Mouse (Mus musculus): ENCODE measurements around the gene Ppp1r14a. TPM values are rescaled to one million over a fixed set of nuclear protein-coding genes. Genes with fewer than 3 reads are reported as not detected.

The Ppp1r14a gene
- polyA plus RNA-seq, 1 experiment from 2014 or later: 3.9 TPM

GRCm38 (mm10) chr7:29271687-29272465 lies 17.2 kb upstream of the Ppp1r14a start:
- no peaks in the 10 kb centered on the region for H3K36me3 ChIP-seq (ENCODE audit: control insufficient read depth, insufficient read depth, low read length)
- H3K4me1 ChIP-seq (ENCODE audit: control insufficient read depth, insufficient read depth, low read length): no peaks in the 10 kb centered on the region
- 87% methylated on average over 8 of the region's 8 CpGs for WGBS
- ATAC-seq (ENCODE audit: low FRiP score, low TSS enrichment) (no peak), DNase-seq (no peak)
- no peaks in the 10 kb centered on the region for H3K27me3 ChIP-seq (ENCODE audit: control insufficient read depth, insufficient read depth, low read length)
- no peaks in the 10 kb centered on the region for H3K9me3 ChIP-seq (ENCODE audit: control insufficient read depth, low read length)
- no peak overlapping the region for H3K4me2 ChIP-seq (ENCODE audit: low read length)
- H3K9ac ChIP-seq (replicated peaks; ENCODE audit: low read length): no peak overlapping the region
- no peak overlapping the region for H3K4me3 ChIP-seq (replicated peaks; ENCODE audit: low read depth, low read length)
- no peak overlapping the region for H3K27ac ChIP-seq (replicated peaks; ENCODE audit: low read depth, low read length)

DNA sequence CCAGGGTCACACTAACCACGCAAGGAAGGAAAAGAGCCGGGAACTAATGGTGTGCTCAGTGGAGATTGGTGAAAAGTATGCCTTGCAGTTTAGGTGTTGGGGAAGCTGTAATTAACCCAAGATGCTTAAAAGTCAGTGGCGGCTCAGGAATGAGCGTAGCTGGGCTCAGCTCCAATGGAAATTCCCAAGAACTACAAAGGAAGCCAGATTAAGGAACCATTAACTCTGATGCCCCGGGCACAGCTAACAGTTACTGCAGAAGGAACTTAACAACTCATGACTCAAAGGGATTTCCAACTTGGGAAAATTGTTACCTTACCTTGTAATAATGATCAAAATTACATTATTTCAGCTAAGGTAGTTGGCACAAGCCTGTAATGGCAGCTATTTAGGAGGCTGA lies 12.4 kb upstream of the Ppp1r14a start:
- Histone ChIP-seq H3K4me2 (ENCODE audit: low read length) (no peak overlapping the region), H3K4me1 (ENCODE audit: control insufficient read depth, insufficient read depth, low read length) (peaks cover 3% of the 10 kb centered on the region), H3K9ac (replicated peaks; ENCODE audit: low read length) (no peak overlapping the region), H3K36me3 (ENCODE audit: control insufficient read depth, insufficient read depth, low read length) (no peaks in the 10 kb centered on the region), H3K9me3 (ENCODE audit: control insufficient read depth, low read length) (no peaks in the 10 kb centered on the region), H3K27me3 (ENCODE audit: control insufficient read depth, insufficient read depth, low read length) (peaks cover 15% of the 10 kb centered on the region; the same call in 1 of the 2 replicates), H3K4me3 (replicated peaks; ENCODE audit: low read depth, low read length) (no peak overlapping the region), H3K27ac (replicated peaks; ENCODE audit: low read depth, low read length) (no peak overlapping the region)
- WGBS: 92% methylated on average over 5 of the region's 5 CpGs
- no peak for DNase-seq
- no peak for ATAC-seq (ENCODE audit: low FRiP score, low TSS enrichment)

- H3K4me3 ChIP-seq (replicated peaks; ENCODE audit: low read depth, low read length): no peak overlapping the region
- H3K27me3 ChIP-seq (ENCODE audit: control insufficient read depth, insufficient read depth, low read length): peaks cover 23% of the 10 kb centered on the region
- no peak overlapping the region for H3K27ac ChIP-seq (replicated peaks; ENCODE audit: low read depth, low read length)
- H3K4me1 ChIP-seq (ENCODE audit: control insufficient read depth, insufficient read depth, low read length): peaks cover 10% of the 10 kb centered on the region
- H3K9ac ChIP-seq (replicated peaks; ENCODE audit: low read length): no peak overlapping the region
- H3K4me2 ChIP-seq (ENCODE audit: low read length): no peak overlapping the region
- no peak for ATAC-seq (ENCODE audit: low FRiP score, low TSS enrichment)
- H3K36me3 ChIP-seq (ENCODE audit: control insufficient read depth, insufficient read depth, low read length): no peaks in the 10 kb centered on the region
- no peaks in the 10 kb centered on the region for H3K9me3 ChIP-seq (ENCODE audit: control insufficient read depth, low read length)
- DNase-seq: no peak
- 92% methylated on average over 4 of the region's 4 CpGs for WGBS
These were observed 11.6 kb upstream of the Ppp1r14a start for GRCm38 (mm10) chr7:29277510-29277909.

GRCm38 (mm10) chr7:29279261-29279660 lies 9.8 kb upstream of the Ppp1r14a start:
- H3K4me3 ChIP-seq (replicated peaks; ENCODE audit: low read depth, low read length): no peak overlapping the region
- no peaks in the 10 kb centered on the region for H3K9me3 ChIP-seq (ENCODE audit: control insufficient read depth, low read length)
- no peak for ATAC-seq (ENCODE audit: low FRiP score, low TSS enrichment)

GRCm38 (mm10) chr7:29279924-29280323 lies 9.2 kb upstream of the Ppp1r14a start:
- no peak for DNase-seq
- Histone ChIP-seq H3K27me3 (ENCODE audit: control insufficient read depth, insufficient read depth, low read length) (peaks cover 28% of the 10 kb centered on the region), H3K36me3 (ENCODE audit: control insufficient read depth, insufficient read depth, low read length) (no peaks in the 10 kb centered on the region), H3K4me1 (ENCODE audit: control insufficient read depth, insufficient read depth, low read length) (peaks cover 10% of the 10 kb centered on the region), H3K9ac (replicated peaks; ENCODE audit: low read length) (no peak overlapping the region), H3K4me2 (ENCODE audit: low read length) (no peak overlapping the region), H3K4me3 (replicated peaks; ENCODE audit: low read depth, low read length) (no peak overlapping the region), H3K9me3 (ENCODE audit: control insufficient read depth, low read length) (no peaks in the 10 kb centered on the region), H3K27ac (replicated peaks; ENCODE audit: low read depth, low read length) (no peak overlapping the region)
- no peak for ATAC-seq (ENCODE audit: low FRiP score, low TSS enrichment)
- 95% methylated on average over 8 of the region's 8 CpGs for whole genome bisulfite sequencing

More at GRCm38 (mm10) chr7:29279261-29279660, 9.8 kb upstream of the Ppp1r14a start:
- no peak overlapping the region for H3K9ac ChIP-seq (replicated peaks; ENCODE audit: low read length)
- H3K27ac ChIP-seq (replicated peaks; ENCODE audit: low read depth, low read length): no peak overlapping the region
- H3K4me1 ChIP-seq (ENCODE audit: control insufficient read depth, insufficient read depth, low read length): peaks cover 10% of the 10 kb centered on the region
- no peak for DNase-seq
- H3K27me3 ChIP-seq (ENCODE audit: control insufficient read depth, insufficient read depth, low read length): peaks cover 28% of the 10 kb centered on the region
- no peaks in the 10 kb centered on the region for H3K36me3 ChIP-seq (ENCODE audit: control insufficient read depth, insufficient read depth, low read length)
- no peak overlapping the region for H3K4me2 ChIP-seq (ENCODE audit: low read length)

GRCm38 (mm10) chr7:29280801-29281200 lies 8.3 kb upstream of the Ppp1r14a start:
- peak overlapping the region; percentile 95 for H3K4me2 ChIP-seq (ENCODE audit: low read length)
- no peaks in the 10 kb centered on the region for H3K36me3 ChIP-seq (ENCODE audit: control insufficient read depth, insufficient read depth, low read length)
- ATAC-seq (ENCODE audit: low FRiP score, low TSS enrichment): no peak
- peak overlapping the region; percentile 48 for H3K4me3 ChIP-seq (replicated peaks; ENCODE audit: low read depth, low read length)
- peak overlapping the region; percentile 52; the same call in 1 of the 2 replicates for H3K9ac ChIP-seq (replicated peaks; ENCODE audit: low read length)
- peaks cover 10% of the 10 kb centered on the region for H3K4me1 ChIP-seq (ENCODE audit: control insufficient read depth, insufficient read depth, low read length)
- WGBS: 17% methylated on average over 13 of the region's 13 CpGs
- no peak for DNase-seq
- no peak overlapping the region for H3K27ac ChIP-seq (replicated peaks; ENCODE audit: low read depth, low read length)
- no peaks in the 10 kb centered on the region for H3K9me3 ChIP-seq (ENCODE audit: control insufficient read depth, low read length)
- H3K27me3 ChIP-seq (ENCODE audit: control insufficient read depth, insufficient read depth, low read length): peaks cover 28% of the 10 kb centered on the region

DNA sequence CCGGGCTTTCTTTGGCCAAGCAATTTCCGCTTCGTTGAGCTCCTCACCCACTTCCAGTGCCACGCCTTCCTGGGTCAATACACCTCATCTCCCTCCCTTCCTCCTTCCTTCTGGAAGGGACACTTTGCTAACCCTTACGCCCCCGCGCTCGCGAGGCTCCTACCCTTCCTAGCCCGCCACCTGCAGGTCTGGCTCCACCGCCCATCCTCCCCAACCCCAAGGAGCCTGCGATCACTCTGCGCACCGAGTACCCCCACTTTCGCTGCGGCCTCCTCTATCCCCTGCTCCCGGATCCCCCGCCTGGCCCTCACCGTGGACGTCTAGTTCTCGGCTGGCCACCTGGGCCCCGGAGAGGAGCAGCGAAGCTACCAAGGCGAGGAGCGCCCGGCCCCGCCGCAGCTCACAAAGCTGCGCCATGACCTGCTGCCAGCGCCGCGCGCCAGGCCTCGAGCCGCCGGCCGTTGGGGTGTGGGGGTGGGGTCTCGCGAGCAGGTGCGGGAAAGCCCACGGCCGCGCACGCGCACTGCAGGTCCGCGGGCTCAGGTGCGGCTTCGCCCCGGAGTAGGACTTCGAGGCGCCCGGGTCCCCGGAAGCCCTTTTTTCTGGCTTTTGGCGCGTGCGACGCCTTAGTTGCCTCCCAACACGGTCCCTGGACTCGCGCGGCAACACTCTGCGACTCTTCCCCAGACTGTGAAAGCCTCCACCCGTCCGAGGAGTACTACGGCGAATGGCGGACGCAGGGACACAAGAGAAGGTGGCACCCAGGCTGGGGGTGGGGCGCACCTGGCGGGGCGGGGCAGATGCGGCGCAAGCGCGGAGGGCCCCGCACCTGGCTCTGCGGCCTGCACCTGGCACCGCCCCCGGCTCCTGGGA lies 7.7 kb upstream of the Ppp1r14a start, which contains the start of gene Spint2:
TSS of gene Spint2 (minus strand) at position 712 of the 873 bp plus-strand sequence.
- DNase-seq: peak; percentile 82

GRCm38 (mm10) chr7:29282074-29282554 lies 7.0 kb upstream of the Ppp1r14a start:
- peak overlapping the region; percentile 95 for H3K4me2 ChIP-seq (ENCODE audit: low read length)
- H3K36me3 ChIP-seq (ENCODE audit: control insufficient read depth, insufficient read depth, low read length): no peaks in the 10 kb centered on the region
- 10% methylated on average over 21 of the region's 21 CpGs for WGBS
- H3K4me1 ChIP-seq (ENCODE audit: control insufficient read depth, insufficient read depth, low read length): peaks cover 10% of the 10 kb centered on the region
- peak overlapping the region; percentile 52 for H3K9ac ChIP-seq (replicated peaks; ENCODE audit: low read length)
- H3K4me3 ChIP-seq (replicated peaks; ENCODE audit: low read depth, low read length): peak overlapping the region; percentile 48
- DNase-seq: no peak
- H3K9me3 ChIP-seq (ENCODE audit: control insufficient read depth, low read length): no peaks in the 10 kb centered on the region
- H3K27ac ChIP-seq (replicated peaks; ENCODE audit: low read depth, low read length): no peak overlapping the region
- ATAC-seq (ENCODE audit: low FRiP score, low TSS enrichment): no peak
- peaks cover 28% of the 10 kb centered on the region for H3K27me3 ChIP-seq (ENCODE audit: control insufficient read depth, insufficient read depth, low read length)

More for the DNA sequence above, 7.7 kb upstream of the Ppp1r14a start, which contains the start of gene Spint2:
- WGBS: under 1% methylated on average over 80 of the region's 80 CpGs
- H3K9ac ChIP-seq (replicated peaks; ENCODE audit: low read length): peak within 1 kb of the TSS; percentile 52
- H3K4me3 ChIP-seq (replicated peaks; ENCODE audit: low read depth, low read length): peak within 1 kb of the TSS; percentile 48
- H3K4me2 ChIP-seq (ENCODE audit: low read length): peak within 1 kb of the TSS; percentile 95
- no peaks in the 10 kb centered on the region for H3K9me3 ChIP-seq (ENCODE audit: control insufficient read depth, low read length)
- ATAC-seq (ENCODE audit: low FRiP score, low TSS enrichment): peak; percentile 58
- no peaks in the 10 kb centered on the region for H3K36me3 ChIP-seq (ENCODE audit: control insufficient read depth, insufficient read depth, low read length)
- peaks cover 28% of the 10 kb centered on the region for H3K27me3 ChIP-seq (ENCODE audit: control insufficient read depth, insufficient read depth, low read length)
- peaks cover 10% of the 10 kb centered on the region for H3K4me1 ChIP-seq (ENCODE audit: control insufficient read depth, insufficient read depth, low read length)
- H3K27ac ChIP-seq (replicated peaks; ENCODE audit: low read depth, low read length): no peak within 1 kb of the TSS

Measured in midbrain, embryonic 14.5 days (tissue).